Mouse (Mus musculus) liver, adult 2 months (tissue): Measurements from ENCODE around the gene Psma6.
"Not testable (repeated sequence)": the region's sequence is repeated elsewhere in the genome, so short reads cannot be mapped to it uniquely, and the experiment has no call there.

Source experiments
- CTCF ChIP-seq: fragments of 200-500 bp; IDR thresholded peaks from 2 replicates; pipeline ENCODE4 v1.5.1; 2011; ENCODE audit warnings: low read depth, low read length, control low read depth
- POLR2A ChIP-seq: fragments of 200-500 bp; IDR thresholded peaks from 2 replicates; pipeline ENCODE4 v1.6.1; 2011; ENCODE audit warnings: low read length, control low read depth; ENCODE audit not compliant: insufficient read depth; ENCODE audit errors: extremely low read depth

GRCm38 (mm10) chr12:55395601-55396000, 11.6 kb downstream of the Psma6 start:
- not testable (repeated sequence) for TF ChIP-seq CTCF, POLR2A
